ENCODE assay signal across 31 mouse cellular contexts in the genomic region with DNA sequence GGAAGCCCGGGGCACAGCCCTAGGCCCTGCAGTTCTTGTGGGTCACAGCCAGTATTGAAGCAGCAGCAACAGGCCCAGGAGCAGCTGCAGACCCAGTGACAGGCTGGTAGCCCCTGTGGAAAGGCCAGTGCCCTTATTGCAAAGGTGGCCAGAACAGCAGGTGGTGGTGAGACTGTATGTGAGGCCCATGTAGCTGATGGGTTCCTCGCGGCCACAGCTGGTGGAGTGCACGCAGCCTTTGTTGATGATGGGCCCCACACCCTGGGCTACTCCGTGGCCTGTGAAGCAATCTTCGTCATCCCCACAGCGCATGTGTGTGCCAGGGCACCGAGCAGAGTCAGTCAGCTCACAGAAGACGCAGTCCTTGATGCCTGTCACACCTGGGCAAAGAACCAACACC. TPM values are rescaled to one million over a fixed set of nuclear protein-coding genes. Genes with fewer than 3 reads are reported as not detected.
DNase-seq lines count a peak whose midpoint lies in the region; ATAC-seq lines count a peak whose summit lies in the region.
"Had no signal": no experiment of that assay in that cellular context is flagged by ENCODE, and none has a peak within 500 bp of the region (broad histone marks: within the 10 kb centered on the region; RNA-seq: fewer than 3 reads in every experiment).

No protein-coding gene starts in this region.

- ATAC-seq in limb, embryonic 11.5 days (ENCODE audit: insufficient number of reproducible peaks, low FRiP score, low TSS enrichment, low read depth): no peak
- ATAC-seq: activated CD4-positive, CD25-positive, alpha-beta regulatory T cell, adult 4 months; forebrain, embryonic 16.5 days had no signal

- no peaks in the 10 kb centered on the region for H3K27me3 ChIP-seq in limb, embryonic 11.5 days (ENCODE audit: control insufficient read depth, insufficient read depth, low read length)
- no peaks in the 10 kb centered on the region for H3K27me3 ChIP-seq in limb, embryonic 10.5 days (ENCODE audit: low read depth, poor library complexity, severe bottlenecking)
- H3K27me3 ChIP-seq: forebrain, embryonic 12.5 days; heart, embryonic 13.5 days; hindbrain, embryonic 12.5 days; hindbrain, embryonic 15.5 days had no signal

- 91% methylated on average over 9 of the region's 9 CpGs for WGBS in limb, embryonic 11.5 days
- 93% methylated on average over 9 of the region's 9 CpGs for WGBS in limb, embryonic 10.5 days

- H3K4me2 ChIP-seq in limb, embryonic 11.5 days (ENCODE audit: low read depth, severe bottlenecking): no peak overlapping the region
- H3K4me2 ChIP-seq: forebrain, embryonic 12.5 days; heart, embryonic 13.5 days; hindbrain, embryonic 12.5 days; hindbrain, embryonic 15.5 days had no signal

- 0 out of 2 replicates have a peak overlapping the region, but pooled peaks have one; percentile 5 for H3K4me3 ChIP-seq in limb, embryonic 11.5 days (ENCODE audit: low read depth, low read length)
- no peak overlapping the region for H3K4me3 ChIP-seq in limb, embryonic 10.5 days
- H3K4me3 ChIP-seq: forebrain, embryonic 12.5 days; heart, embryonic 13.5 days; hindbrain, embryonic 12.5 days; hindbrain, embryonic 15.5 days had no signal

- no peaks in the 10 kb centered on the region for H3K9me3 ChIP-seq in limb, embryonic 11.5 days (ENCODE audit: control insufficient read depth, low read length)
- H3K9me3 ChIP-seq in limb, embryonic 10.5 days (replicated peaks): no peaks in the 10 kb centered on the region
- H3K9me3 ChIP-seq: forebrain, embryonic 12.5 days; heart, embryonic 13.5 days; hindbrain, embryonic 12.5 days; hindbrain, embryonic 15.5 days had no signal

- H3K36me3 ChIP-seq in limb, embryonic 11.5 days (ENCODE audit: control insufficient read depth, insufficient read depth, low read length): peaks cover 39% of the 10 kb centered on the region
- H3K36me3 ChIP-seq in limb, embryonic 10.5 days: peaks cover 100% of the 10 kb centered on the region

- H3K9ac ChIP-seq in limb, embryonic 11.5 days (ENCODE audit: low read length): 0 out of 2 replicates have a peak overlapping the region, but pooled peaks have one; percentile 7
- H3K9ac ChIP-seq: forebrain, embryonic 12.5 days; heart, embryonic 13.5 days; hindbrain, embryonic 12.5 days; hindbrain, embryonic 15.5 days had no signal

- intact Hi-C loops in heart, postnatal 36 days (cut with DNase I): no loop called here

- H3K4me1 ChIP-seq in limb, embryonic 11.5 days (ENCODE audit: control insufficient read depth, insufficient read depth, low read length): no peaks in the 10 kb centered on the region
- H3K4me1 ChIP-seq in limb, embryonic 10.5 days: peaks cover 20% of the 10 kb centered on the region
- H3K4me1 ChIP-seq: forebrain, embryonic 12.5 days; hindbrain, embryonic 15.5 days had no signal

- DNase-seq in adrenal gland, postnatal 14 days: peak; percentile 5
- DNase-seq in adrenal gland, adult 18-20 months (ENCODE audit: low spot score in 2 of 2): no peak
- peak; percentile 91 for DNase-seq in heart, adult 11 months
- DNase-seq in heart, postnatal 36 days: no peak
- no peak for DNase-seq in limb, embryonic 11.5 days (ENCODE audit: low spot score)
- no peak for DNase-seq in limb, embryonic 10.5 days (ENCODE audit: low spot score)
- peak; percentile 26 for DNase-seq in ZHBTc4 (ENCODE audit: low read depth, low spot score)
- DNase-seq in layer of hippocampus, adult 9-10 months (ENCODE audit: low spot score): no peak
- DNase-seq: adrenal gland, postnatal 10 days; cerebellum, adult 11 months; cerebellum, adult 9-11 months; cerebellum, postnatal 25 days; gastrocnemius, postnatal 10 days; heart, postnatal 14 days; kidney, adult 18-20 months had no signal

- no peak overlapping the region for H3K27ac ChIP-seq in limb, embryonic 11.5 days (replicated peaks; ENCODE audit: low read depth, low read length)
- no peak overlapping the region for H3K27ac ChIP-seq in limb, embryonic 10.5 days
- H3K27ac ChIP-seq: forebrain, embryonic 12.5 days; heart, embryonic 13.5 days; hindbrain, embryonic 12.5 days; hindbrain, embryonic 15.5 days had no signal

RNA-seq across cellular contexts. Expression of a gene that starts 0.5 kb away (rescaled TPM):
- not detected in 2 replicates for total RNA-seq in adrenal gland, postnatal 14 days (2021)
- total RNA-seq in adrenal gland, adult 18-20 months (2021): not detected
- total RNA-seq in heart, postnatal 36 days (2021): not detected
- polyA plus RNA-seq in limb, embryonic 11.5 days (2014; fragmentation: Nextera tagmentation; extraction: Ambion mirVana): not detected in 2 replicates
- polyA plus RNA-seq in limb, embryonic 10.5 days (2016; fragmentation: Nextera tagmentation; extraction: Ambion mirVana): not detected in 2 replicates
- total RNA-seq: adrenal gland, postnatal 10 days; adrenal gland, postnatal 4 days; common myeloid progenitor, adult 5-6 weeks; gastrocnemius, adult 18-20 months; gastrocnemius, postnatal 10 days; gastrocnemius, postnatal 36 days; granulocyte monocyte progenitor cell, adult 5-6 weeks; heart, adult 8-10 months; heart, postnatal 14 days; hematopoietic stem cell, adult 5-6 weeks had no signal
- polyA plus RNA-seq: activated CD4-positive, CD25-positive, alpha-beta regulatory T cell, adult 4 months; cerebellum, adult 2 months; embryonic facial prominence, embryonic 14.5 days; forebrain, embryonic 12.5 days; forebrain, embryonic 16.5 days; heart, embryonic 13.5 days; heart, embryonic 16.5 days; hindbrain, embryonic 12.5 days; hindbrain, embryonic 15.5 days had no signal

RNA-seq across cellular contexts. Expression of a gene that starts 4.1 kb away (rescaled TPM):
- total RNA-seq in adrenal gland, postnatal 14 days (2021): 0.45 and 0.74 TPM in 2 replicates
- total RNA-seq in adrenal gland, adult 18-20 months (2021): under 1 TPM; 0.30 to 0.35 TPM
- total RNA-seq in heart, postnatal 36 days (2021): under 1 TPM; 0.17 to 0.30 TPM
- polyA plus RNA-seq in limb, embryonic 11.5 days (2014; fragmentation: Nextera tagmentation; extraction: Ambion mirVana): 0.65 and 0.82 TPM in 2 replicates
- 2.1 and 2.4 TPM in 2 replicates for polyA plus RNA-seq in limb, embryonic 10.5 days (2016; fragmentation: Nextera tagmentation; extraction: Ambion mirVana)
- polyA plus RNA-seq: activated CD4-positive, CD25-positive, alpha-beta regulatory T cell, adult 4 months had no signal

RNA-seq across cellular contexts. Expression of a gene that starts 7.3 kb away (rescaled TPM):
- 32.3 and 34.4 TPM in 2 replicates for total RNA-seq in adrenal gland, postnatal 14 days (2021)
- total RNA-seq in adrenal gland, adult 18-20 months (2021): 10 to 100 TPM; 37.7 to 42.0 TPM
- total RNA-seq in heart, postnatal 36 days (2021): 10 to 100 TPM; 16.2 to 18.7 TPM
- polyA plus RNA-seq in limb, embryonic 11.5 days (2014; fragmentation: Nextera tagmentation; extraction: Ambion mirVana): 28.4 and 28.5 TPM in 2 replicates
- 45.5 and 49.3 TPM in 2 replicates for polyA plus RNA-seq in limb, embryonic 10.5 days (2016; fragmentation: Nextera tagmentation; extraction: Ambion mirVana)

RNA-seq across cellular contexts. Expression of a gene that starts 9.9 kb away (rescaled TPM):
- total RNA-seq in adrenal gland, postnatal 14 days (2021): 927 and 1,052 TPM in 2 replicates
- total RNA-seq in adrenal gland, adult 18-20 months (2021): 100 to 1,000 TPM; 934 to 965 TPM
- 100 to 1,000 TPM; 550 to 591 TPM for total RNA-seq in heart, postnatal 36 days (2021)
- polyA plus RNA-seq in limb, embryonic 11.5 days (2014; fragmentation: Nextera tagmentation; extraction: Ambion mirVana): 1,181 and 1,244 TPM in 2 replicates
- polyA plus RNA-seq in limb, embryonic 10.5 days (2016; fragmentation: Nextera tagmentation; extraction: Ambion mirVana): 1,218 and 1,459 TPM in 2 replicates

RNA-seq across cellular contexts. Expression of a gene that starts 20.3 kb away (rescaled TPM):
- 31.2 and 46.3 TPM in 2 replicates for total RNA-seq in adrenal gland, postnatal 14 days (2021)
- 10 to 100 TPM; 64.8 to 96.6 TPM for total RNA-seq in adrenal gland, adult 18-20 months (2021)
- total RNA-seq in heart, postnatal 36 days (2021): 100 to 1,000 TPM in 1 of 2 experiments, 10 to 100 TPM in 1; 44.4 to 158 TPM
- 4.2 and 4.9 TPM in 2 replicates for polyA plus RNA-seq in limb, embryonic 11.5 days (2014; fragmentation: Nextera tagmentation; extraction: Ambion mirVana)
- 3.7 and 4.7 TPM in 2 replicates for polyA plus RNA-seq in limb, embryonic 10.5 days (2016; fragmentation: Nextera tagmentation; extraction: Ambion mirVana)

Comparison
In these comparisons a context has a peak if more than half of its experiments do, and no peak if none do; other contexts are left out.
1. DNase-seq: peak in adrenal gland, postnatal 14 days (single experiment), heart, adult 11 months (single experiment) and ZHBTc4 (single experiment); none in adrenal gland, adult 18-20 months (0 of 2), heart, postnatal 36 days (0 of 2), limb, embryonic 11.5 days (single experiment), limb, embryonic 10.5 days (single experiment) and layer of hippocampus, adult 9-10 months (single experiment).